Mouse (Mus musculus): ENCODE results near the gene Itih2. TPM values are rescaled to one million over a fixed set of nuclear protein-coding genes. Genes with fewer than 3 reads are reported as not detected.
A peak's percentile ranks its signal among the peaks of the same experiment; 100 is the strongest.

Itih2 gene
- total RNA-seq, 2 experiments from 2014 or later = 0.22 to 0.64 TPM

- intact Hi-C loops (cut with DNase I) = loop anchor here (2.0 kb wide), 1 partner anchor 32 kb away; the partner anchor contains the start of genes Atp5c1 and Kin
- DNase-seq = peak; percentile 93 to 95
Measured at GRCm38 (mm10) chr2:10048461-10048860, 82.7 kb downstream of the Itih2 start, which contains the start of gene Taf3. Taf3 (minus strand) TSS chr2:10048596.

- DNase-seq = peak; percentile 35 to 36
- intact Hi-C loops (cut with DNase I) = loop anchor here (2.0 kb wide), 1 partner anchor 33 kb away; the partner anchor contains the start of genes Atp5c1 and Kin
Measured at GRCm38 (mm10) chr2:10047758-10048436, 83.3 kb downstream of the Itih2 start.

Other genes with a start within 250 kb of the Itih2 start
- not detected for gene 9230102O04Rik, start 241.9 kb downstream of the Itih2 start, total RNA-seq (2021)
- gene Gata3, start 241.4 kb downstream of the Itih2 start, total RNA-seq (2021) = 1 to 10 TPM in 1 of 2 experiments, under 1 TPM in 1; 0.47 to 2.2 TPM
- 1 to 10 TPM; 7.5 to 9.2 TPM for gene Taf3, start 82.8 kb downstream of the Itih2 start, total RNA-seq (2021)
- gene Atp5c1, start 50.9 kb downstream of the Itih2 start, total RNA-seq (2021) = 1,000 to 10,000 TPM; 1,521 to 1,571 TPM
- 1 to 10 TPM; 7.6 to 9.2 TPM for gene Kin, start 50.8 kb downstream of the Itih2 start, total RNA-seq (2021)
- 1 to 10 TPM; 6.2 to 7.0 TPM for gene Itih5, start 22.2 kb upstream of the Itih2 start, total RNA-seq (2021)
- gene Sfmbt2, start 239.1 kb upstream of the Itih2 start, total RNA-seq (2021) = under 1 TPM; 0.31 to 0.70 TPM